Mouse (Mus musculus): ENCODE measurements at regions not wholly inside any gene's neighbourhood (a gene's known extent, or its start where the extent isn't known, plus 50 kb on each side); places are given as distances from the start of the nearest gene placed in this dataset.

- no peak for DNase-seq
Observed at GRCm38 (mm10) chr6:94898881-94899280, 198.9 kb upstream of the Lrig1 start.

- DNase-seq = no peak
Observed at GRCm38 (mm10) chr6:94890165-94890564, 190.2 kb upstream of the Lrig1 start.

- DNase-seq = no peak
Observed at GRCm38 (mm10) chr6:94889271-94889670, 189.3 kb upstream of the Lrig1 start.

- no peak for DNase-seq
Observed at GRCm38 (mm10) chr6:94881139-94881538, 181.2 kb upstream of the Lrig1 start.

GRCm38 (mm10) chr6:94875841-94876240, 175.9 kb upstream of the Lrig1 start:
- no peak for DNase-seq

GRCm38 (mm10) chr6:94875065-94875464, 175.1 kb upstream of the Lrig1 start:
- DNase-seq = no peak

DNA sequence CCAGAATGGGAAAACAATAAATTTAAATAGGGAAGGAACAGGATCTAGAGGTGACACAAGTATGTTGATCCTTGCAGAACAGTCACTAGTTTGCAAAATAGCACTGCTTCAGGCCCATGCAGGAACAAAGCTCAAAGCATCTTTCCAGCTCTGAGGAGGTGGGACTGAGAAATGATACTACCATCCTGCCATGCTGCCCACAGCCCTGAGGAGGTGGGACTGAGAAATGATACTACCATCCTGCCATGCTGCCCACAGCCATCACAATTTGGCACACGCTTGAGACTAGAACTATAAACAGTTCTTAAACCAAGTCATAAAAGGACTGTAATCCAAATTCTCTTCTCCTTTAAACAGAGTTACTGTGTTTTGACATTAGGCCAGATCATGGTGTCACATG, 174.5 kb upstream of the Lrig1 start:
- no peak for DNase-seq

GRCm38 (mm10) chr6:94867952-94868351, 168.0 kb upstream of the Lrig1 start:
- DNase-seq = no peak

- no peak for DNase-seq
Observed at GRCm38 (mm10) chr6:94865498-94865897, 165.5 kb upstream of the Lrig1 start.

- DNase-seq = no peak
Observed at GRCm38 (mm10) chr6:94858121-94858621, 158.2 kb upstream of the Lrig1 start.

- DNase-seq = no peak
Observed at GRCm38 (mm10) chr6:94850121-94850520, 150.2 kb upstream of the Lrig1 start.

GRCm38 (mm10) chr6:94849533-94849932, 149.6 kb upstream of the Lrig1 start:
- no peak for DNase-seq

DNA sequence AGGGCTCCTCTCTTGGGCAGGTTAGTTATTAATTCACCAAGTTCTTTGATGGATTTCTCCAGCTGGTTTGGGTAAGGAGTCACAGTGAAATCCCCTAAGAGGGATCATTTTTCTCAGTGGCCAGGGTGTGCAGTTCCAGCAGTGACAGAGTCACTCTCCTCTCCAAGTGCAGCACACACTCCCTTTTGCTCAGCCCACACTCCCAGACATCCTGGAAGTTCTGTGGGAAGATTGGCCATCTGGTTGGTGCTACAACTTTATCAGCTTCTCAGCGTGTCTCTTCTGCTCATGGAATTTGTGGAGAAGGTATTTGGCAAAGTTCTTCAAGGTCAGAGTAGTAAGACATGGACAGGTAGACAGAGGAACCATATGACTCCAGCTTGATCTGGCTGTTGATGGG, 148.5 kb upstream of the Lrig1 start:
- DNase-seq = no peak

GRCm38 (mm10) chr6:94845821-94846220, 145.9 kb upstream of the Lrig1 start:
- DNase-seq = no peak

DNA sequence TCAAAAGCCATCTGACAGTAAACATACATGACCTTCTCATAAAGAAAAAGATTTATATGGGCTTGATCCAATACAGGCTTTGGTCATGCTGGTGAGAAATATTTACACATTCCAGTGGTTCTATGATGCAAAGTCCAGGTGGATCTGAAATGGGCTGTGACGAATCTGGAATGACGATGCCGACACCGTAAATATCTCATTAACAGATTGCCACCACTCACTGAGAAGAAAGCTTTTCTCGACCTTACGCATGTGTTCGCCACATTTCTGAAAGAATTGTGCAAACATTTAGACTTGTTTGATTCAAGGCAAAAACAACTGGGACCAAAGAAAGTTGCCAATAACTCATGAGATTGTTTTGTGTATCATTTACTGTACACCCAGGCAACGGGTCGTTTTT, 142.9 kb upstream of the Lrig1 start:
- DNase-seq = no peak

GRCm38 (mm10) chr6:94841881-94842280, 141.9 kb upstream of the Lrig1 start:
- DNase-seq = no peak

DNA sequence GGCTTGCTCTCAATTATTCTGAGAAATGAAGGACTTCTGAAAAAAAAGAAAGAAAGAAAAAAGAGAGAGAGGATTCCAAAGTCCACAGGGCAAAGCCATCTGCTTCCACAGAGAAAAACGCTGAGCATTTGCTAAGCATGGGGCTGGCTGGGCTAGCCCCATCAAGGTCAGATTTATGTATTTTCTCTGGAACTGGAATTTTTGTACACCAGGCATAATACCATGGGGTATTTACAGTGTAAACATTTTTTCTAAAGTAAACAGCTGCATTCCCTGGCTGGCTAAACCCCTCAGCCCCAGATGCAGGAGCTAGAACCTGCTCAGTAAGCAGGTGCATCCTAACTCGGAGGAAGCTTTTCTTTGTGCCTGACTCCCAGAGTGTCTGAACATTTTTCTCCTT, 135.8 kb upstream of the Lrig1 start:
- DNase-seq = no peak

GRCm38 (mm10) chr6:94834551-94834950, 134.6 kb upstream of the Lrig1 start:
- DNase-seq = no peak

- no peak for DNase-seq
Observed at GRCm38 (mm10) chr6:94830801-94831200, 130.8 kb upstream of the Lrig1 start.

- no peak for DNase-seq
Observed at GRCm38 (mm10) chr6:94829246-94829645, 129.3 kb upstream of the Lrig1 start.

DNA sequence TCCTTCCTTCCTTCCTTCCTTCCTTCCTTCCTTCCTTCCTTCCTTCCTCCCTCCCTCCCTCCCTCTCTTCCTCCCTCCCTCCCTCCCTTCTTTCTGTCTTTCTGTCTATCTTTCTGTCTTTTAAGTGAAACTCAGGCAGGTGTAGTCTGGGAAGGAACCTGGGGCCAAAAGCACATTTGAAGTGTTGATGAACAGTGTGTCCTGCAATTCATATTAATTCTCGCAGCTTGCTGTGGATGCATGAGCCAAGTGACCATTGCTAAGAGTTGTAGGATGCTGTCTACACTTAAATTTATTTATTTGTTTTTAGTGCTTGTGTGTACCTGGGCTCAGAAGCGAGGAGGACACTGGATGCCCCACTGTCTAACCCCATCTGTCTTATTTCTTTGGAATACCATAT, 126.7 kb upstream of the Lrig1 start:
- DNase-seq = no peak

DNA sequence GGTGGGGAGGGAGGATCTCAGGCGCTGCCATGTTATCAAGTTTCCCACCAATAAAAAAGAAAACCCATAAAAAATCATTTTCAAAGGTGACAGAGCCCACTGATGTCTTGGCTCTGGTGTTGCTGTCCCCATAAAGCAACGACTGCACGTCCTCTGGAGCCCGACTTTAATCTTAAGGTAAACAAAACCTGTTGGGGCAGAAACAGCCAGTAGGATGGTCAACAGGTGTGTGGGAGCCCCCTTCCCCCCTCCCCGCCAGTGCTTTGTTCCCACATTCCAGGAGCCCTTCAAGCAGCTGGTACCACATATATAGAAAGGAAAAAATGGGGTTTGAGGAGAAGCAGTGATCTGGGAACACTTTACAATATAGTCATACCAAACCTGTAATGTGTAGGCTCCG, 118.3 kb upstream of the Lrig1 start:
- no peak for DNase-seq

DNA sequence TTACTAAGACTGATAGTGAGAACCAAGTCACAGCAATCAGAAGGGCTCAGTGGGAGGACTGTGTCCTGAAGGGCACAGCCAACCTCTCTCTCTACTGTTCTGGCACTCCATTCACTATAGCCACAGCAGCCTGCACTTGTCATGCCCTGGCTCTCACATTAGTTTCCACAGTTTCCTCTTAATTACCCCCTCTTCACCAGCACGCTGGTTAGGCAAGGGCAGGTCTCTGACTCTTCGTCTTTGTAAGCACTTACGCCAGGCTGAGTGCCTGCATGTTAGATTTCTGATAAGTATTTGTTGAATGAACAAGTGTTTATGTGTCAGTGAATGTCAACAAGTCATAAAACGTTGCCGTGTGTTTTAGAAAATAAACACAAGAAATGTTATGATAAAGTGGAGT, 116.2 kb upstream of the Lrig1 start:
- no peak for DNase-seq

- DNase-seq = no peak
Observed at GRCm38 (mm10) chr6:94814711-94815110, 114.8 kb upstream of the Lrig1 start.

GRCm38 (mm10) chr6:94813481-94814148, 113.7 kb upstream of the Lrig1 start:
- no peak for DNase-seq

All from thymus, postnatal 25 days (tissue).